Mouse (Mus musculus) liver, embryonic 14.5 days (tissue): Measurements from ENCODE around the gene Gng10.

Experiments used
- CTCF ChIP-seq: IDR thresholded peaks from 2 replicates; pipeline ENCODE4 v1.5.1; 2016; ENCODE audit warnings: antibody characterized with exemption, low read depth, control low read depth
- EP300 ChIP-seq: IDR thresholded peaks from 2 replicates; pipeline ENCODE4 v1.6.1; 2016; ENCODE audit warnings: antibody characterized with exemption, low read depth

GRCm38 (mm10) chr4:59002948-59003805 lies 31.7 kb upstream of the Gng10 start, which contains the start of gene Gm20503:
- TF ChIP-seq CTCF (no peak), EP300 (no peak)
